Mouse (Mus musculus) embryo, embryonic 11 days (tissue): Measurements from ENCODE around the gene Gm9903.

ENCODE experiments used
- DNase-seq: peaks from one replicate; pipeline ENCODE4 v3.0.0-alpha.2; 2015

Gene Gm9903

DNA sequence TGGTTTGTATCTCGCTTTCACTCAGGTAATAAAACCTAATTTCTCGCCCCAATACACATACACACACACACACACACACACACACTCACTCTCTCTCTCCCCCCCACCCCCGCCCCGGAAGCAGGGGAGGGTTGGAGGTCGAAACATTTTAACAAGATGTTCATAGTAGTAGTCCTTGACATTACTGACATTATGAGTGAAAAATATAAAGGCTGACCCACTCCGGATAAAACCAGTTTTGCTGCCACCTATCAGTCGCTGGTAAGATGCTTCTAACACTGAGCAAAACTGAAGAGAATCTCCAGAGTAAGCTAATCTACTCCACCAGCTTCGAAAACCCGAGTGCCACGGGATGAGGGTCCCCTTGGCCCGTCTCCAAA, 21.8 kb downstream of the Gm9903 start:
- no peak for DNase-seq

DNA sequence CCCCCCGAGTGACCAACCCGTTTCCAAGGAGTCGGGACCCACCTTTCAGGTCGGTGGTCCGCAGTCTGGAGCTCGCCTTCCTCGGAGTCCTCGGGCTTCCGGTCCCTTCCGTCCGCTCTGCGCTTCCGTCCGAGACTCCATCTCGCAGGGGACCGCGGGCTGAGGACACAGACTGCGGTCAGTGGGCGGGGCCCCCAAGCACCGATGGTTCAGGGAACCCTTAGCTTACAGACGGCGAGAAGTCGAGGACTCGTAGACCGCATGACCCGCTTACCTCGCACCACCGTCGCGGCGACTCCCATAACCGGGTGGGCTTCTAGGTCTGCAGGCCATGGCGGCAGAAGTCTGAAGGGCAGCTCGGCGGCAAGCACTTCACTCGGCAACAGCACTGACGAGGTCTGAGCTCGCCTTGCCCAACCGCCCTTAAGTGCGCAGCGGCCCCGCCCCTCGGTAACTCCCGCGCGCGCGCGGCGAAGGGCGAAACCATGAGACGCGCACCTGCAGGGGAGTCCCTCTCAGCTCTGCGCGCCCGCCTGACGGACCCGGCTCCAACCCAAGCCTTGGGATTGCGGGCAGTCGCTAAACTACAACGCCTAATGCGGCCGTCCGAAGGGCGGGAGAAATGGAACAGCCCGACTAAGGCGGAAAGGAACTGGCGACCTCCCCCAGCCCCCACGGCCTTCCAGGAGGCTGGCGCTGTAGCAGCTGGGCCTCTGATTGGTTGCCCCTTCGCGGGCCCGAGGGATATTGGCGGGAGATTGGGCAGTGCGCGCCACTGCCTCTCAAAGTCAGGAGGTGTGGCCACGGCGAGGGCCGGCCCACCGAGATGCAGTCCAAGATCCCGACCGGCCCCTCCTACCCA, 22.4 kb downstream of the Gm9903 start, which contains the start of gene Slbp:
TSS of gene Slbp (minus strand) at position 654 of the 862 bp plus-strand sequence.
- DNase-seq: peak; percentile 98

DNA sequence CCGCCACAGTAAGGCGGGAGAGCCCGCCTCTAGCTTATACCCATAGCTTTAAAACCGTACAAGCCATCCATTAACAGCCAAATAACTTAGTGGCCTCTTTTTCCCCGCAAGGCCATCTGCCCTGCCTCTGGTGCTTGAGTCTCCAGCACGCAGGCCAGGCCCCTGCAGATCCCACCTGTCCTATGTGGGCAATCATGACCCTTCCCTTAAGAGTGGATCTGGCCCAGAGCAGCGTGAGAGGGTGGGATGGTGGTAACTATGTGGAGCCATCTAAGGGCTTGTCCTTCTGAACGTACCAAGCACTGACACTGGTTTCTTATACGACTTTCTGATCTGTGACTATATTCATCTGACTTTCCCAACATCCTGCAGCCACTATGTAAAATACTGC, 23.1 kb downstream of the Gm9903 start:
- DNase-seq: no peak

DNA sequence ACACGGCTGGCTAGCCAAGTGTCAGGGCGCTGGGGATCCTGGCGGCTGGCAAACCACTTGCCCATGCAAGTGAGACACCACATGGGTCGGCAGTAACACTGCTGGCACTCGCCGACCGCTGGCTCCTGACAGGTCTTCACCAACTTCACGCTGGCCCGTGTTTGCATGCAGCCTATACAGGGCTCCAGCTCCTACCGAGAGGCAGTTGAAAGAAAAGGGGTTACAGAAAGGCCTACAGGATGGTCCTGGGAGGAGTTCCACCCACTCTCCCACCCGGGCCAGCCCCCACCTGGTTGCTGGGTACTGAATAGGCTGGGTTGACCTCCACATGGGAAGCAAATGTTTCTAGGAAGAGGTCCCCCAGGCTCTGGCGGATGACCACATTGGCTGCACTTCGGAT, 24.7 kb downstream of the Gm9903 start:
- DNase-seq: no peak

DNA sequence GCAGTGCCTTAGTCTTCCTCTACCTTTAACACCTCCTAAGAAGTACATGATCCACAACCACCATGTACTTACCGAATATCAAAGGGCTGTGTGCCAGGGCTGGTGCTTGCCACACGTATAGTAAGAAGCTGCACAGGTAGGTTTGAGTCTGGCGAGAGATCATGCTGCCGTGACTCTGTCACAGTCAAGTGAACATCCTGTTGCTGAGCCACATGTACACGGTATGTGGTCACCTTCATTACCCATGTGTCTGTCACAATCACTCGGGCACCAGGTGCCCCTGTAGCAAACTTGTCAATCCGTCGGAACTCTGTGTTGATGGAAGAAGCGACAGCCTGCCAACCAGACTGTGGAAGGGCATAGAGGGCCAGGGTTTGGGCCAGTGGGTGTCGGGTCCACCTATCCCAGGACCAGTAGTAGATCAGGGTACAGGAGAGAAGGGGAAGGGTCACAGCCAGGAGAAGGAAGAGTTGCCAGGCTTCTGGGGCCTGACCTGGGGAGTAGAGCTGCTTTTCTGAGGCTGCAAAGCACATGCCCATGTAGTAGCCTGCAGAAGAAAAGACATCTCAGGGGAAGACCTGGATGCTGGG, 25.6 kb downstream of the Gm9903 start:
- DNase-seq: no peak

DNA sequence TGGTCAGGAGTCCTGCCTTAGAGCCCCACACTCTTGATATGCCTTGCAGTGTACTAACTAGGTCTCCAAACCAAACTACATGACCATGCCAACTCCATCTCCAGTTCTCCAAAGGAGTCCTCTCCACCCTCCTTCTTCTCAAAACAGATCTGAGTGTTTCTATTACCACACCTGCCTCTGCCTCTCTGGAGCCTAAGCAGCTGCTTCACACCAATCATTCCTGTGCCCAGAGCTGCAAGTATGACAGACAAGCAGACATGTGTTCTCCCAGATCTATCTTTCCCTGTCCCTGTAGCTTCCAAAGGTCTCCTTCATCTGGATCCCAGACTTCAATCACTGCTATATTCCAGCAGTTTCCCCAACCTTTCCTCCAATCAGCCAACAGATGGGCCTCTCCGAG, 27.0 kb downstream of the Gm9903 start:
- DNase-seq: no peak

DNA sequence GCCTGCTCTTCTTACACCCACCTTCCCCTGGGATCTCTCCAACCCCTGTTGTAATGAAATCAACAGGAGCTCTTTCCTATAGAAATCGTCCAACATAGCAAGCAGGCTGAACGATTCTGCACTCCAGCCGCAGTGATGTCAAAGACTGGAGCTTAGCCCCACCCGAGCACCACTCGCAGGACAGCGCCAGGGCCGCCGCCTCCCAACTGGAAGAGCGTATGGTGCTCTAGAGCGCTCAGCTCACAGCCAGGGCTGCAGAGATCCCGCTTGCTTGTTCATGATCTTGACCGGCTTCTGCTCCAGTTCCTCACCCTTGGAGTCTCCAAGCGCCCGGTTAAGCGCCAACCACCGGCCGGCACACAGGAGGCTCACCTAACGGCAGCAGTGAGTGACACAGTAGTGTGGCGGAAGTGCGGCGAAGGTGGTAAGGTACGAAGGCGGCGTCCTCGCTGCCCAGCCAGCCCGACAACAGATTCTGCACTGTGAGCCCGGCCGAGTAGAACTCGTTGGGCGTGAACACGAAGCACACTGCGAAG, 27.6 kb downstream of the Gm9903 start:
- no peak for DNase-seq

DNA sequence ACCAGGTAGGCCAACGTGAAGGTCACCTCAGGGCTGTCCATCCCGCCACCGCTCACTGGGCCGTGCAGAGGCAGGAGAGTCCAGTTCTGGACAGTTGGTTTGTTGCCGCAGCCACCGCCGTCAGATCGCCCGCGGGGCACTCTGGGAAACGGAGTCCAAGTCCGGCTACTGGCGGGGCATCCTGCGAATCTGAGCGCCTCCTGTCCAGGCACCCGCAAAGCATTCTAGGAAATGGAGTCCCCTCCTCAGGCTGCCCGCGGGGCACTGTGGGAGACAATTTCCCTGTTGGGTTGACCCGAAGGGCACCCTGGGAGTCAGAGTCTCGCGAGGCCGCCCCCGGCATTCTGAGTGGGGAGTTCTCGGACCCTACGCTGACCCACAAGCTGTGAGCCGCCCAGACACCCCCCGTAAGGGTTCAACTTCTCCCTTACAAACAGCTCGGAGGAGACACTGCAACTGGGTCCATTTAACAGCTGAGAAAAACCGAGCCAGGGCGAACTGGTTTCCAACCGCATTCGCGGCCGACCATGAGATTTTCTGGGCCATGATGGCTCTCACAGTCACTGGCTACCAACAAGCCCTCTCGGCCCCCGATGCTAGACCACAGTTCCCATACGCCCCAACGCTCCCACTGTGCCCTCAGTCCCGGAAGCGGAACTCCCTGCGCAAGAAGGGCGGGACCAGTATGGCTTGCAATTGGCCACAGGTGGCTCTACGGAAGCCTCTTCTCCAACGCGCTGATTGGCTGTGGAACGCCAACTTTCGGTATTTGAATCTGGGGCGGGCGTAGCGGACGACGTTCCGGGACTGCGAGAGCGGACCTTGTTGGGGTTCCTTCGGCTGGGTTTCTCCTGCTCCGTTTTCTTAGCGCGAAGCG, 28.3 kb downstream of the Gm9903 start, which contains the start of the genes Tacc3 and Tmem129:
TSS of gene Tacc3 (plus strand) at position 342 of the 877 bp plus-strand sequence.
TSS of gene Tmem129 (minus strand) at position 630 of the 877 bp plus-strand sequence.
- DNase-seq: peak; percentile 99

DNA sequence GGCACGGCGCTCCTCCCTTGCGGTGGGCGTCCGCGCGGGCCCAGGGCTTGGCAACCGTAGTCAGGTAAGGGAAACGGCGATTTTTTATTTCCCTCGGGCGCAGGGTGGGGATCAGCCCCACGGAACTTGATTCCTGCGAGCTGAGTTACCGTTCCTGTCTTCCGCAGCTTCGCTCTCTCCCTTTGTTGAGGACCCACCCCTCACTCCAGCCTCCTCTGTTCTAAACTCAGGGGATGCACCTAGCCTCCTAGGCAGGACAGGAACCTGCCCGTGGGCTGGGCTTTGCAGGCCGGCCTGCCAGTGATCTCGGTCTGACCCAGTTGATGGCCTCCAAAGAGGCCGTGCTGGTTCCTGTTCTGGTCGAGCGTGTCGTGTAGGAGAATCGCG, 28.9 kb downstream of the Gm9903 start:
- DNase-seq: no peak

DNA sequence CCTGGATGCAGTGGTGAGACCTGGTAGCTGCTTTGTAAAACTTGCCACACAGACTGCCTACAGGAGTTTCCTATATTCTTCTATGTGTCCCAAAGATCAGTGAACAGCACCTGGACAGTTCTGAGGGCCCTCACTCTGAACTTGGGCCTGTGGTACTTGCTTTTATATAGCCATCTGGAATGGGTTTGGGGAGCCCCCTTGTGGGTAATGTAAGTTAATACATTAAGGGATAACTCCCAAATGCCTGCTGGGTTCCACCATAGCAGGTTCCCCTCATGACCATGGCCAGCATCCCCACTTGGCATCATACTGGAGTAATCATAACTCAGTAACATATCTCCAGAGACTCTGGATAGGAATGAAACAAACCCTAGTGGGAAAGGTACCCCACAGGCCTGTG, 38.5 kb downstream of the Gm9903 start:
- DNase-seq: peak; percentile 63

DNA sequence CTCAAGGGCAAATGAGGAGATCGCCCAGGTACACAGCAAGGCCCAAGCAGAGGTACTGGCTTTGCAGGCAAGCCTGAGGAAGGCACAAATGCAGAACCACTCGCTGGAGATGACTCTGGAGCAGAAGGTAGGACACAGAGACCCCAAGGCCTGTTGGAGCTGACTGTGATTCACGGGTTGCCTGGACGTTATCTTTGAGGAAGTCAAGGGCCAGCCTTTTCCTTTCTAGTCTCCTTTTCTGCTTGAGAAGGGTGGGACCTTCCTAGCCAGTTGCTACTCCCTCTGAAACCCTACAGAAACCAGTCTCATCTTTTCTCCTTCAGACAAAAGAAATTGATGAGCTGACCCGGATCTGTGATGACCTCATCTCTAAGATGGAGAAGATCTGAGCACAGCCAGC, 41.9 kb downstream of the Gm9903 start:
- no peak for DNase-seq

DNA sequence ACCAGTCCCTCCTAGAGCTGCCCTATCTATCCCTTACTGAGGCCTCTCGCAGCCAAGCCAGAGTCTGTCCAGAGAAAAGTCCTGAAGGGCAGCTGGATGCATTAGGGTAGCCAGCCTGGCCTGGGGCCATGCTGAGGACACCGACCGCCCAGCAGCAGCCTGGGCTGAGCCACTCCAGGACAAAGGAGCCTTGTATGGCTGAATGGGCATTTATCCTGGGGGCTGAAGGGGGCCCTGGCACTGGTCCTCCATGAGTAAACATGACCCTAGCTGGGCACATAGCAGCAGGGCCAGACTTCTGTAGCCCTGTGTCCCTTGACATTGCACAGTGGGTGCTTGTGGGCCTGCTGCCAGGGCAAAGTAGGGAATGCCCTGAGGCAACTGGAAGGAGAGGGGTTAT, 44.7 kb downstream of the Gm9903 start:
- no peak for DNase-seq

DNA sequence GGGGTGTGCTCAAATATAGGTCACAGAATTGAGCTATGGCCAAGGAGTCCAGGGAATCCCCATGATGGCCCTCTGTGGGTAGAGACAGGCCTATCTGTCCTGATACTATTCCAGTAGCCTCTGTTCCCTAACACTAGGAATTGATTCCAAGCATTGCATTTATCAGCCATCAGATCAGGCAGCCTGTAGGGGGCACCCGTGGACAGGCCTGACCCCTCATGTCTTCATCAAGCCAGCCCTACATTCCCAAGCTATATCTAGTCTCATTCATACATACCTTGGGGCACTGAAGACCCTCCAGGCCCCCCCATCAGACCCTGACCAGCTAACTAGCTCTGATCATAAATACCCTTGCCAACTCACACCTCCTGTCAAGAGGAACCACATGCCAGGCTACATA, 46.2 kb downstream of the Gm9903 start:
- peak; percentile 80 for DNase-seq

DNA sequence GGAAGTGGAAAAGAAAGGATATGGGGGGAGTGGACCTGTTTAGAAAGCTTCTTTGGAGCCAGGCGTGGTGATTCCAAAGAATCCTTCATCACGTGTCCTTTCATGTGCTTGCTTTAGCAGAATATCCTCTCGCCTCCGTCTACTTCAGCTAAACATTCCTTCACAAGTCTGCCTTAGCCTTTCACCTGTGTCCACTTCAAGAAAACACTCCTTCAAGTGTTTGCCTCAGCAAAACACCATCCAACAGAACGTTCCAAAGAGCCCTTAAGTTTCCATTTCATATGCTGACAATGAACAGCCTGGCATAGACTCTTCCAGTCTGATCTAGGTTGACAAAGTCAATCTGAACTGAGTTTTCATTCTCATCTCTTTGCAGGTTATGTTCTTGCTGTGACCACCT, 48.5 kb downstream of the Gm9903 start:
- no peak for DNase-seq

DNA sequence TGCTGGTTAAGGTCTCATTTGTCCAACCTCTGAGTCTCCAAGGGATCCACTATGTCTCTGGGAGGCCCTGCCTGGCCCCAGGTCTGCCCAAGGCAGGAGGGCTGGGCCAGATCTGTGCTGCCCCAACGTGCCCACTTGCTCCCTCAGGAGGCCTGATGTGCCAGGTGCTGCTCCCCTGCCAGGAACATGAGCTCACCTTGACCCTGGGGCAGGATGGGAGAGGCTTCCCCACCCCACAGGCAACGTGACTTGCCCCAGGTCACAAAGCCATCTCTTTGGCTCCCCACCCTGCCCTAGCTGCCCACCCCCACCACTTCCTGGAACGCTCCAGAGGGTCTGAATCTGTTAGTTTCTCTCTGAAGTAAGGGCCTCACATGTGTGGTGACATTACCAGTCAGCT, 51.3 kb downstream of the Gm9903 start:
- no peak for DNase-seq
